Mouse (Mus musculus): Measurements from ENCODE around the gene Nek1.

- TF ChIP-seq POLR2A (IDR thresholded peaks at IDR 0.05; ENCODE audit: extremely low read depth, insufficient read depth, low read length) (no peak), CTCF (IDR thresholded peaks at IDR 0.05; ENCODE audit: low read depth, low read length) (no peak)
Observed at GRCm38 (mm10) chr8:60969091-60969490, 23.9 kb upstream of the Nek1 start.
